Mouse (Mus musculus) midbrain, embryonic 13.5 days (tissue): ENCODE data around the gene Ltc4s. TPM values are rescaled to one million over a fixed set of nuclear protein-coding genes. Genes with fewer than 3 reads are reported as not detected.

Experiments
- ATAC-seq: fragments of 200-750 bp; cut with Nextera tagmentation; 2 replicates; pipeline ENCODE4 v1.8.0; 2017; ENCODE audit warnings: mild to moderate bottlenecking, moderate TSS enrichment, moderate library complexity
- H3K27ac ChIP-seq: fragments of 300-500 bp; sonication (generic); 2 replicates; pipeline ENCODE4 v1.5.1; 2015; ENCODE audit warnings: inconsistent platforms, mild to moderate bottlenecking, moderate library complexity
- H3K27me3 ChIP-seq: fragments of 300-500 bp; sonication (generic); 2 replicates; pipeline ENCODE4 v1.6.1; 2015; ENCODE audit warnings: mild to moderate bottlenecking, inconsistent platforms
- H3K36me3 ChIP-seq: fragments of 300-500 bp; sonication (generic); 2 replicates; pipeline ENCODE4 v1.6.1; 2015; ENCODE audit warnings: mild to moderate bottlenecking, inconsistent platforms
- H3K4me1 ChIP-seq: fragments of 300-500 bp; sonication (generic); replicated peaks from 2 replicates; pipeline ENCODE4 v1.6.1; 2015; ENCODE audit warnings: inconsistent platforms
- H3K4me2 ChIP-seq: fragments of 300-500 bp; sonication (generic); replicated peaks from 2 replicates; pipeline ENCODE4 v1.6.1; 2015; ENCODE audit warnings: moderate library complexity, mild to moderate bottlenecking, inconsistent platforms
- H3K4me3 ChIP-seq: fragments of 300-500 bp; sonication (generic); replicated peaks from 2 replicates; pipeline ENCODE4 v1.5.1; 2015; ENCODE audit warnings: mild to moderate bottlenecking, inconsistent platforms
- H3K9ac ChIP-seq: fragments of 300-500 bp; sonication (generic); replicated peaks from 2 replicates; pipeline ENCODE4 v1.6.1; 2015; ENCODE audit warnings: mild to moderate bottlenecking, inconsistent platforms
- H3K9me3 ChIP-seq: fragments of 300-500 bp; sonication (generic); 2 replicates; pipeline ENCODE4 v1.6.1; 2016; ENCODE audit warnings: mild to moderate bottlenecking, inconsistent platforms
- WGBS: fragments of 180-500 bp; shearing (Covaris S2); methylation state at CpG from one replicate; pipeline ENCODE4 v1.1.7; 2015; 5-methylcytosine and 5-hydroxymethylcytosine counted together
- polyA plus RNA-seq: library from polyadenylated mRNA; unstranded; fragments of >200 nt; fragmentation: Nextera tagmentation; extraction: Ambion mirVana; gene quantifications from 2 replicates; pipeline ENCODE4 v1.2.1, GENCODE M21; 2015

Ltc4s gene
- polyA plus RNA-seq, 1 experiment from 2014 or later = 1.2 TPM

- no peaks in the 10 kb centered on the region for H3K27me3 ChIP-seq
- H3K36me3 ChIP-seq = 0 out of 2 replicates have a peak, but pooled peaks cover 3% of the 10 kb centered on the region
- H3K4me1 ChIP-seq = peaks cover 28% of the 10 kb centered on the region
- H3K27ac ChIP-seq = no peak overlapping the region
- no peak overlapping the region for H3K4me2 ChIP-seq
- no peaks in the 10 kb centered on the region for H3K9me3 ChIP-seq
- H3K4me3 ChIP-seq = no peak overlapping the region
- 61% methylated on average over 4 of the region's 4 CpGs for WGBS
- no peak for ATAC-seq
- H3K9ac ChIP-seq = no peak overlapping the region
These were observed 20.6 kb downstream of the Ltc4s start for GRCm38 (mm10) chr11:50217811-50218210.

- Histone ChIP-seq H3K9ac (no peak overlapping the region), H3K36me3 (0 out of 2 replicates have a peak, but pooled peaks cover 3% of the 10 kb centered on the region), H3K4me3 (no peak overlapping the region), H3K4me2 (no peak overlapping the region), H3K4me1 (peaks cover 23% of the 10 kb centered on the region), H3K27ac (no peak overlapping the region), H3K9me3 (no peaks in the 10 kb centered on the region), H3K27me3 (no peaks in the 10 kb centered on the region)
- WGBS = 75% methylated on average over 4 of the region's 4 CpGs
- ATAC-seq = no peak
These were observed 21.6 kb downstream of the Ltc4s start for GRCm38 (mm10) chr11:50216724-50217366.

DNA sequence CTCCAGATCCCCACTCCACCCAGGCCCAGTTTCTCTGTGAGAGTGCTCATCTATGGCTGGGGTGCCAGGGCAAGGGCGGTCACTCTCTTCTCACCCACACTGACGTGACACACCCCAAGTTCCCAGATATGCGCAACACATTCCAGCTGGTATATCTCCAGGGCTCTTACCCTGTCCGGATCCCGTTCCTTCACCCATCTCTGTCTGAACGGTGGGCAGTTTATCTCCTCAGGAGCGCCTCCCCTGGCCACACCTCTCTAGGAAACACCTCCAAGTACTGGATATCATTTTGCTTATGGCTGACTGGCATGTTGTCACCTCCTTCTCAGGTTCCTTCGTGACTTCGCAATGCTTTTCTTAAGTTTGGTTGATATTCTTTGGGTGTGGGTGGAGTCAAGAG, 22.8 kb downstream of the Ltc4s start:
- ATAC-seq = no peak
- H3K4me2 ChIP-seq = no peak overlapping the region
- H3K4me1 ChIP-seq = peaks cover 33% of the 10 kb centered on the region
- H3K9me3 ChIP-seq = no peaks in the 10 kb centered on the region
- H3K4me3 ChIP-seq = no peak overlapping the region
- 28% methylated on average over 9 of the region's 9 CpGs for WGBS
- H3K9ac ChIP-seq = no peak overlapping the region
- H3K36me3 ChIP-seq = 0 out of 2 replicates have a peak, but pooled peaks cover 3% of the 10 kb centered on the region
- no peaks in the 10 kb centered on the region for H3K27me3 ChIP-seq
- no peak overlapping the region for H3K27ac ChIP-seq

DNA sequence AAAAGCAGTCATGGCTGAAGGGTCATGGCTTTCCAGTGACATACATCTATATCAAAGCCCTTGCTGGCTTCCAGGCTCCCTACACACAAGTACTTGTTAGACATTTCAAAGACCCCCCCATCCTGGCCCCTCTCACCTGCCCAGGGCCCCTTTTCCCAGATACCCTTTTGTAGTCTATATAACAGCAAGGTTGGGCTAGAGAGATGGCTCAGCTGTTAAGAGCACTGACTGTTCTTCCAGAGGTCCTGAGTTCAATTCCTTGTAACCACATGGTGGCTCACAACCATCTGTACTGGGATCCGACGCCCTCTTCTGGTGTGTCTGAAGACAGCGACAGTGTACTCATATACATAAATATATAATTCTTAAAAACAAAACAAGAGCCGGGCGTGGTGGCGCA, 23.8 kb downstream of the Ltc4s start:
- 87% methylated on average over 6 of the region's 6 CpGs for WGBS
- no peak overlapping the region for H3K9ac ChIP-seq
- no peak overlapping the region for H3K27ac ChIP-seq
- no peaks in the 10 kb centered on the region for H3K36me3 ChIP-seq
- no peak for ATAC-seq
- H3K4me1 ChIP-seq = peaks cover 33% of the 10 kb centered on the region
- H3K9me3 ChIP-seq = no peaks in the 10 kb centered on the region
- H3K4me2 ChIP-seq = no peak overlapping the region
- no peaks in the 10 kb centered on the region for H3K27me3 ChIP-seq
- no peak overlapping the region for H3K4me3 ChIP-seq

DNA sequence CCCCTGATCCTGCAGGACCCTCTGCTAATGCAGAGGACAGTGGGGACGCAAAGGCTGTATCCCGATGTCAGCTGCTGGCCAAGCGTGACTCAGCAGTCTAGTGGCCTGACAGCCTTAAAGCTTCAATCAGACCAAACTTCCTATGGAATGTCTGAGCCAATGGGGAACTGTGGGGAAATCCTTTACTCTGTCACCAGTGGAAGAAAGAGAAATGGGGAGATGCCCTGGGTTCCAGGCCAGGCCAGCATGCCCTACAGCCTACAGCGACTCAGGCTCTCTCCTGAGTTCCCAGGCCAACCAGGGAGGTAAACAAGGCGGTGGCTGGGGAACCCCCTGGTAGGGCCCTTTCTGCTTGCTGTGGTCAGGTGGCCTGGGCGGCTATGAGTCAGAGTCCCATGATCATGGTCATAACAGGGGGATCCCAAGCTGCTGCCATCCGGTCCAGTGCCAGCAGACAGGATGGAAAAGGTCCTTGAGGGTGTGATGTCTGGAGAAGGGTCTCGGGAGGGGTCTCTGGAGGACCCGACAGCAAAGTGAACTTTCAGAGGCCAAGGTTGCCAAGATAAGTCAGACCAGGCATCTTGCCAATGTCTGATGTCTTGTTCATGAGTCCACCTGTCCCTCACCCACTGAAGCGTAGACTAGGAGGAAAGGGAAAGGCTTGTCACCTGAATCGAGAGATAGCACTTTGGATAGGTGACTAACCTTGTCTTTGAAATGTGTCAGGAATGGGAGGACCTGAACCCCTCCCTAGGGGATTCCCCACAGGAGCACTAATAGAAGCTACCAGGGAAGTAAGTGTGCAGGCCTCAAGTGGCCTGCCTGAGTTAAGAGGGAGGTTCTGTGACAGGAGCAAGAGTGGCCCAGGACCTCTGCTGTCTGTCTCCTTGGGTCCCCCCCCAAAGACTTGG, 25.3 kb downstream of the Ltc4s start:
- H3K27ac ChIP-seq = no peak overlapping the region
- no peaks in the 10 kb centered on the region for H3K27me3 ChIP-seq
- H3K4me1 ChIP-seq = peaks cover 43% of the 10 kb centered on the region
- H3K9ac ChIP-seq = no peak overlapping the region
- no peak overlapping the region for H3K4me3 ChIP-seq
- ATAC-seq = no peak
- WGBS = 70% methylated on average over 11 of the region's 11 CpGs
- no peaks in the 10 kb centered on the region for H3K9me3 ChIP-seq
- H3K36me3 ChIP-seq = peaks cover under 1% of the 10 kb centered on the region; the same call in 1 of the 2 replicates
- no peak overlapping the region for H3K4me2 ChIP-seq

DNA sequence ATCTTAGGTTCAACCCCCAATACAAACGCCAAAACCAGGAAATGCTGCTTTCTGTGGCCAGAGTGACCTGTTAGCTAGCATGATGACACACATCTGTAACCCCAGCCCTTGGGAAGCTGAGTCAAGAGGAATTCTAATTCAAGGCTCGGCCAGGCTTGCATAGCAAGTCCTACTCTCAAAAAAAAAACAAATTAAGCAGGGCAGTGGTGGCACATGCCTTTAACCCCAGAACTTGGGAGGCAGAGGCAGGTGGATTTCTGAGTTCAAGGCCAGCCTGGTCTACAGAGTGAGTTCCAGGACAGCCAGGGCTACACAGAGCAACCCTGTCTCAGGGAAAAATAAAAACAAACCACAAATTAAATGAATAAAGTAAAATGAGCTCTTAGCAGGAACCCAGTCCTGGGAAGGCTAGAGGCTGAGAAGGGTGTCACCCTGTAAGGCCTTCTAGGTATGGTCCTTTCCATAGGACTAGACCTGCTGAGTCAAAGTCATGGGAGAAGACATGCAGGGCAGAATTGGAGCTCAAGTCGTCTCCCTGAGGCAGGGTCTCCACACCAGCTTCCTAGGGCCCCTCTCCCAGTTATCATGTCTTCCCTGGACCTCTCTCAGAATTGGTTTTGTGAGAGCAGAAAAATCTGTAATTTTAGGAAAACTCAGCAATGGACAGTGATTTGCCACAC, 26.2 kb downstream of the Ltc4s start:
- Histone ChIP-seq H3K27ac (no peak overlapping the region), H3K36me3 (peaks cover 10% of the 10 kb centered on the region), H3K4me3 (no peak overlapping the region), H3K9me3 (no peaks in the 10 kb centered on the region), H3K4me1 (peaks cover 41% of the 10 kb centered on the region), H3K9ac (no peak overlapping the region), H3K27me3 (no peaks in the 10 kb centered on the region), H3K4me2 (no peak overlapping the region)
- no peak for ATAC-seq
- WGBS = 79% methylated on average over 3 of the region's 3 CpGs

GRCm38 (mm10) chr11:50211322-50212059, 26.9 kb downstream of the Ltc4s start:
- Histone ChIP-seq H3K4me2 (peak overlapping the region; percentile 64), H3K9ac (peak overlapping the region; percentile 97), H3K36me3 (peaks cover 17% of the 10 kb centered on the region), H3K27me3 (no peaks in the 10 kb centered on the region), H3K4me3 (peak overlapping the region; percentile 91), H3K9me3 (no peaks in the 10 kb centered on the region), H3K27ac (peak overlapping the region; percentile 98; the same call in 1 of the 2 replicates), H3K4me1 (peaks cover 41% of the 10 kb centered on the region)
- ATAC-seq = no peak
- WGBS = 89% methylated on average over 3 of the region's 3 CpGs

- peak; percentile 91 for ATAC-seq
- Histone ChIP-seq H3K9me3 (no peaks in the 10 kb centered on the region), H3K27me3 (no peaks in the 10 kb centered on the region), H3K4me3 (peak within 1 kb of the TSS; percentile 91), H3K4me1 (peaks cover 36% of the 10 kb centered on the region), H3K9ac (peak within 1 kb of the TSS; percentile 97), H3K4me2 (peak within 1 kb of the TSS; percentile 64), H3K36me3 (peaks cover 25% of the 10 kb centered on the region), H3K27ac (peak within 1 kb of the TSS; percentile 98)
- whole genome bisulfite sequencing = under 1% methylated on average over 46 of the region's 48 CpGs
These were observed 27.8 kb downstream of the Ltc4s start, which contains the start of the genes Sqstm1 and Mgat4b for GRCm38 (mm10) chr11:50210505-50211151. Sqstm1 (minus strand) TSS chr11:50210827. Mgat4b (plus strand) TSS chr11:50210890.

DNA sequence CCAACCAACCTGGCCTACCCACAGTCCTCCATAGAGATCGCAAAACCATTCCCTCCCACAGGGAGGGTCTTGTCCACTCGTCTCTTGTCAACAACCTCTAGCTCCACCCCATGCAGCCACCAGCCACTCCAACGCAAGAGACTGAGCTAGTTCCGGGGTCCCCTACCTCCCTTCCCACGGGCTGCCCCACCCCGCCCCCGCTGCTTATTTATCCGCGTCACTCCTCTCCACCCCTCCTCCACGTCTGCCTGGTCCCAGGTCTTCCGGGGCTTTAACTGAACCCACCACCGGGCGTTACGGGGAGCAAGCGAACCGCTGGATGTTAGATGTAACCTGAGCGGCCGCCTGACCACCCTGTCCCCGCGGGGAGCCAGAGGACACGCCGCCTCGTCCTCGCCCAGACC, 28.3 kb downstream of the Ltc4s start:
- peak; percentile 96 for ATAC-seq
- no peaks in the 10 kb centered on the region for H3K27me3 ChIP-seq

GRCm38 (mm10) chr11:50208039-50208438, 30.4 kb downstream of the Ltc4s start:
- Histone ChIP-seq H3K4me2 (no peak overlapping the region), H3K4me3 (no peak overlapping the region), H3K9me3 (no peaks in the 10 kb centered on the region), H3K36me3 (peaks cover 50% of the 10 kb centered on the region), H3K4me1 (peaks cover 29% of the 10 kb centered on the region), H3K27me3 (no peaks in the 10 kb centered on the region), H3K9ac (no peak overlapping the region), H3K27ac (no peak overlapping the region)
- no peak for ATAC-seq
- 95% methylated on average over 5 of the region's 5 CpGs for WGBS

More for the DNA sequence above, 28.3 kb downstream of the Ltc4s start:
- Histone ChIP-seq H3K36me3 (peaks cover 31% of the 10 kb centered on the region), H3K4me1 (peaks cover 31% of the 10 kb centered on the region), H3K4me3 (peak overlapping the region; percentile 91), H3K9me3 (no peaks in the 10 kb centered on the region), H3K27ac (peak overlapping the region; percentile 98), H3K9ac (peak overlapping the region; percentile 97), H3K4me2 (peak overlapping the region; percentile 64)
- under 1% methylated on average over 24 of the region's 24 CpGs for WGBS

DNA sequence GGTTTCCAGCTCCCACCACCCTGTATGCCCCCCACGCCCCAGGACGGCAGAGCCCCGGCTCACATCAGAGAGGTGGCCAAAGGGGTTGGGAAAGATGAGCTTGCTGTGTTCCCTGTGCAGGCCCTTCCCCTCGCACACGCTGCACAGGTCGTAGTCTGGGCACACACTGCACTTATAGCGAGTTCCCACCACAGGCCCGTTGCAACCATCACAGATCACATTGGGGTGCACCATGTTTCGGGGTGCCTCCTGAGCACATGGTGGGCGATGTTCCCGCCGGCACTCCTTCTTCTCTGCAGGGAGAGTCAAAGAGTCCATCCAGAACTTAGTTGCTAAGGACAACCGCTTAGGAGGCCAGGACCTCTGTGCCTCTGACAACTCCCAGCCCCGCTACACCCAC, 31.1 kb downstream of the Ltc4s start:
- no peak overlapping the region for H3K27ac ChIP-seq
- peaks cover 57% of the 10 kb centered on the region for H3K36me3 ChIP-seq
- ATAC-seq = no peak
- no peak overlapping the region for H3K9ac ChIP-seq
- 93% methylated on average over 14 of the region's 14 CpGs for WGBS
- peaks cover 26% of the 10 kb centered on the region for H3K4me1 ChIP-seq
- H3K9me3 ChIP-seq = no peaks in the 10 kb centered on the region
- no peaks in the 10 kb centered on the region for H3K27me3 ChIP-seq
- H3K4me3 ChIP-seq = no peak overlapping the region
- no peak overlapping the region for H3K4me2 ChIP-seq
